Mouse (Mus musculus): ENCODE data around the gene Plekhm2. TPM values are rescaled to one million over a fixed set of nuclear protein-coding genes. Genes with fewer than 3 reads are reported as not detected.

Gene Plekhm2
- polyA plus RNA-seq, 1 experiment from 2014 or later = 9.7 TPM

GRCm38 (mm10) chr4:141617299-141617698, 47.4 kb downstream of the Plekhm2 start:
- ATAC-seq (replicated peaks) = 0 out of 2 replicates have a peak, but pooled peaks have one; percentile 38
- Histone ChIP-seq H3K9ac (no peak overlapping the region), H3K36me3 (replicated peaks) (no peaks in the 10 kb centered on the region), H3K4me2 (peak overlapping the region; percentile 35), H3K9me3 (no peaks in the 10 kb centered on the region), H3K4me1 (peaks cover 12% of the 10 kb centered on the region), H3K4me3 (peak overlapping the region; percentile 16; the same call in 1 of the 2 replicates), H3K27ac (no peak overlapping the region), H3K27me3 (replicated peaks) (0 out of 2 replicates have a peak, but pooled peaks cover 8% of the 10 kb centered on the region)
- WGBS = 5% methylated on average over 20 of the region's 20 CpGs

GRCm38 (mm10) chr4:141616811-141617210, 47.9 kb downstream of the Plekhm2 start:
- no peaks in the 10 kb centered on the region for H3K36me3 ChIP-seq (replicated peaks)
- 0 out of 2 replicates have a peak, but pooled peaks cover 8% of the 10 kb centered on the region for H3K27me3 ChIP-seq (replicated peaks)
- H3K4me2 ChIP-seq = no peak overlapping the region
- no peak overlapping the region for H3K9ac ChIP-seq
- 72% methylated on average over 6 of the region's 6 CpGs for WGBS
- no peak for ATAC-seq (replicated peaks)
- H3K9me3 ChIP-seq = no peaks in the 10 kb centered on the region
- no peak overlapping the region for H3K4me3 ChIP-seq
- H3K4me1 ChIP-seq = peaks cover 12% of the 10 kb centered on the region
- H3K27ac ChIP-seq = no peak overlapping the region

- H3K4me2 ChIP-seq = no peak overlapping the region
- H3K4me1 ChIP-seq = peaks cover 12% of the 10 kb centered on the region
- no peaks in the 10 kb centered on the region for H3K9me3 ChIP-seq
- 82% methylated on average over 10 of the region's 14 CpGs for WGBS
- no peak for ATAC-seq (replicated peaks)
- 0 out of 2 replicates have a peak, but pooled peaks cover 8% of the 10 kb centered on the region for H3K27me3 ChIP-seq (replicated peaks)
- H3K36me3 ChIP-seq (replicated peaks) = no peaks in the 10 kb centered on the region
- H3K27ac ChIP-seq = no peak overlapping the region
- no peak overlapping the region for H3K4me3 ChIP-seq
- no peak overlapping the region for H3K9ac ChIP-seq
Observed at GRCm38 (mm10) chr4:141614946-141615345, 49.8 kb downstream of the Plekhm2 start.

DNA sequence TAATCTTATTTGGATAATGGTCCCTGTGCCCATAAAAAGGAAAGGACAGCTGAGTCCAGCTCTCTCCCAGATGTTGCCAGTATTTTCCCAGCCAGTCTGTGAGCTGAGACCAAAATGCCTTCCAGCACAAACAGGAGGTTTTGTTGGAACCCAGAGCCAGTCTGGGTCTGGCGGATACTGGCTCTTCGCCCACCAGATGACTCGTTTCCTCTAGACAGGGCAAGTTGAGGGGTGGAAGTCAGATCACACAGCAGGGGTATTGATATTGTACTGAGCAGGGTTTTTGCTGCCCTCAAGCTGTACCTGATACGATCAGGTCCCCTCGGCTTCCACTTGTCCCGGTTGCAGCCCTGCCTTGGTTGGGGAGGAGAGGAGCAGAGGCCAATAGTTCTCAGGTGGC, 55.2 kb downstream of the Plekhm2 start:
- no peaks in the 10 kb centered on the region for H3K9me3 ChIP-seq
- no peaks in the 10 kb centered on the region for H3K36me3 ChIP-seq (replicated peaks)
- no peaks in the 10 kb centered on the region for H3K27me3 ChIP-seq (replicated peaks)
- no peak overlapping the region for H3K27ac ChIP-seq
- no peak overlapping the region for H3K9ac ChIP-seq
- no peaks in the 10 kb centered on the region for H3K4me1 ChIP-seq
- H3K4me2 ChIP-seq = no peak overlapping the region
- no peak overlapping the region for H3K4me3 ChIP-seq
- WGBS = 81% methylated on average over 6 of the region's 6 CpGs
- no peak for ATAC-seq (replicated peaks)

DNA sequence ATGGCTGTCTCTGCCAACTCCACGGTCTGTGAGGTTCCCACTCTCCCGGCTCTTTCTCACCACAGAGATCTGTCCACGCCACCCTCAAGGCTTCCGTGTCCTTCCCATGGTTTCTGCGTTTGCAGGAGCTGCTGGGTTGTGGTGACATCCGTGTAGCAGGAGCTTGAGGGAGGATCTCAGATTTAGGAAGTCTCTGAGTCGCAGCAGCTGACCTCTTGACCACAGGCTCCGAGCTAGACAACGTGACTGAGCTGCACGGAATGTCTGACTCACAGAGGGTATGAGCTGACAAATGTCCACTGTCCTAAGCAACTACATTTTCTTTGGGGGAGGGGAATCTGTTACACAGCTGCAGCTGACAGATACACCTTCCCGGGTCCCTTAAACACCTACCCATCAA, 58.8 kb downstream of the Plekhm2 start, which contains the start of gene Fblim1:
Fblim1 (minus strand) TSS at position 236 of the 400 bp plus-strand sequence.
- Histone ChIP-seq H3K4me3 (no peak within 1 kb of the TSS), H3K36me3 (replicated peaks) (no peaks in the 10 kb centered on the region), H3K9me3 (no peaks in the 10 kb centered on the region), H3K4me2 (no peak within 1 kb of the TSS), H3K27me3 (replicated peaks) (no peaks in the 10 kb centered on the region), H3K4me1 (no peaks in the 10 kb centered on the region), H3K9ac (no peak within 1 kb of the TSS), H3K27ac (no peak within 1 kb of the TSS)
- 90% methylated on average over 11 of the region's 11 CpGs for WGBS
- ATAC-seq (replicated peaks) = no peak

DNA sequence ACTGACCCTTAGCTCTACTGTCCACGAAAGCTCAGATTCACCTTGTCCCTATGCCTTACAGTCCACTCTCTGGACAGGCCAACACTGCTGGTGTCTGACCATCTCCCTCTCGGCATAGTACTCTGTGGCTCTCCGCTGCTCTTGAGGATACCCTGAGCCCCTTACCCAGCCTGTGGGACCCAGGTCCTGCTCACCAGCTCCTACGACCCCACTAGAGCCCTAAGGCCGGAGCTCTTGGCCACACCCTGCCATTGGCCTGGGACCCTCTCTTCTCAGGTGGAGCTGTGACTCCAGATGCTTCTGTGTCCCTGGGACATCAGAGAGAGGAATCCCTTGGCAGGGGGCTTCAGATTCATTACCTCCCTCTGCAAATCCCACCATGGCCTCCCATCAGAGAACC, 59.3 kb downstream of the Plekhm2 start:
- WGBS = 94% methylated on average over 5 of the region's 5 CpGs
- H3K9ac ChIP-seq = no peak overlapping the region
- ATAC-seq (replicated peaks) = no peak

GRCm38 (mm10) chr4:141604493-141604892, 60.2 kb downstream of the Plekhm2 start:
- ATAC-seq (replicated peaks) = no peak
- Histone ChIP-seq H3K27me3 (replicated peaks) (no peaks in the 10 kb centered on the region), H3K9ac (no peak overlapping the region), H3K4me1 (peaks cover under 1% of the 10 kb centered on the region; the same call in 1 of the 2 replicates), H3K4me2 (no peak overlapping the region), H3K9me3 (no peaks in the 10 kb centered on the region), H3K36me3 (replicated peaks) (no peaks in the 10 kb centered on the region), H3K27ac (no peak overlapping the region), H3K4me3 (no peak overlapping the region)
- 68% methylated on average over 8 of the region's 8 CpGs for WGBS

More for the DNA sequence above, 59.3 kb downstream of the Plekhm2 start:
- no peaks in the 10 kb centered on the region for H3K9me3 ChIP-seq
- H3K27me3 ChIP-seq (replicated peaks) = no peaks in the 10 kb centered on the region
- H3K27ac ChIP-seq = no peak overlapping the region
- H3K4me2 ChIP-seq = no peak overlapping the region
- no peaks in the 10 kb centered on the region for H3K4me1 ChIP-seq
- no peak overlapping the region for H3K4me3 ChIP-seq
- H3K36me3 ChIP-seq (replicated peaks) = no peaks in the 10 kb centered on the region

DNA sequence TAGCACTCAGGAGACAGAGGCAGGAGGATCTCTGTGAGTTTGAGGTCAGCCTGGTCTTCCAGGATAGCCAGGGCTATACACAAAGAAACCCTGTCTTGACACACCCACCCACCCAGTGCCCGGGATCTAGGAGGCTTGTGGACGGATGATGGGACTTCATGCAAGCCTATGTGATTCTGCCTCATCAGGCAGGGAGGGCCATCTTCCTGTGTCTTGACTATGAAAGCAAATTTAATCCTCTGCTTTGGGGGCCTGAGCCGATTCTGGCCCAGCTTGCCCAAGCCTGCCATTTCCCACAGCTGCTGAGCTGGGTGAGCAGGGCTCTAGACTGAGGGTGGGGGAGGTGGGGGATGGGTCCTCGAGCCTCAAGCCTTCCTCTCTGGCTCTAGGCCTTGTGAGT, 60.8 kb downstream of the Plekhm2 start:
- Histone ChIP-seq H3K9ac (no peak overlapping the region), H3K27me3 (replicated peaks) (no peaks in the 10 kb centered on the region), H3K27ac (no peak overlapping the region), H3K4me3 (no peak overlapping the region), H3K9me3 (no peaks in the 10 kb centered on the region), H3K4me1 (peaks cover 6% of the 10 kb centered on the region), H3K4me2 (no peak overlapping the region), H3K36me3 (replicated peaks) (no peaks in the 10 kb centered on the region)
- ATAC-seq (replicated peaks) = no peak
- WGBS = 70% methylated on average over 4 of the region's 4 CpGs

GRCm38 (mm10) chr4:141602523-141603223, 62.0 kb downstream of the Plekhm2 start:
- Histone ChIP-seq H3K36me3 (replicated peaks) (no peaks in the 10 kb centered on the region), H3K9me3 (no peaks in the 10 kb centered on the region), H3K27me3 (replicated peaks) (no peaks in the 10 kb centered on the region), H3K27ac (no peak overlapping the region), H3K4me2 (no peak overlapping the region), H3K4me1 (peaks cover 18% of the 10 kb centered on the region), H3K4me3 (no peak overlapping the region), H3K9ac (no peak overlapping the region)
- 93% methylated on average over 11 of the region's 11 CpGs for WGBS
- no peak for ATAC-seq (replicated peaks)

- no peaks in the 10 kb centered on the region for H3K27me3 ChIP-seq (replicated peaks)
- H3K9ac ChIP-seq = no peak overlapping the region
- H3K36me3 ChIP-seq (replicated peaks) = no peaks in the 10 kb centered on the region
- peaks cover 18% of the 10 kb centered on the region for H3K4me1 ChIP-seq
- 65% methylated on average over 12 of the region's 12 CpGs for WGBS
- H3K4me3 ChIP-seq = no peak overlapping the region
- no peak for ATAC-seq (replicated peaks)
- H3K4me2 ChIP-seq = no peak overlapping the region
- no peak overlapping the region for H3K27ac ChIP-seq
- no peaks in the 10 kb centered on the region for H3K9me3 ChIP-seq
Observed at GRCm38 (mm10) chr4:141601148-141601862, 63.4 kb downstream of the Plekhm2 start.

DNA sequence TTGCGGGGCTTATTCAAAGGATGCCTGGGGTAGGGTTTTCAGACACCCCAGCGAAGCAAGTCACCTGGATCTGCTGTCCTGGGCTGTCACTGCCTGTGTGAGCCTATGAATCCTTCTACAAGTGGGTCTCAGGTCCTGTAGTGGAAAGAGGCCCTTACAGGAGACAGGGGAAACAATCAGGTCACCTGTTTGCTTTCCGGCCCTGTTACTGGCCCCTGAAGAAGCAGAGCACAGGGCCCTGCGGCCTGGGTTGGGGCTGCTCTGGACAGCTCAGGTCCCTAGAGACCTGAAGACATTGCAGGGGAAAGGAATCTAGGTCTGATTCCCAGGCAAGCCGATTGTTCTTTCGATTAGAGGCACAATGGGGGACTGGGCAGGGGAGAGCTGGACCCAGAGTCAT, 64.3 kb downstream of the Plekhm2 start:
- peak overlapping the region; percentile 63 for H3K4me3 ChIP-seq
- no peaks in the 10 kb centered on the region for H3K36me3 ChIP-seq (replicated peaks)
- no peak overlapping the region for H3K27ac ChIP-seq
- H3K4me2 ChIP-seq = peak overlapping the region; percentile 91
- H3K9ac ChIP-seq = no peak overlapping the region
- peak; percentile 32; the same call in 1 of the 2 replicates for ATAC-seq (replicated peaks)
- 19% methylated on average over 6 of the region's 6 CpGs for WGBS
- peaks cover 18% of the 10 kb centered on the region for H3K4me1 ChIP-seq
- H3K9me3 ChIP-seq = no peaks in the 10 kb centered on the region
- no peaks in the 10 kb centered on the region for H3K27me3 ChIP-seq (replicated peaks)

DNA sequence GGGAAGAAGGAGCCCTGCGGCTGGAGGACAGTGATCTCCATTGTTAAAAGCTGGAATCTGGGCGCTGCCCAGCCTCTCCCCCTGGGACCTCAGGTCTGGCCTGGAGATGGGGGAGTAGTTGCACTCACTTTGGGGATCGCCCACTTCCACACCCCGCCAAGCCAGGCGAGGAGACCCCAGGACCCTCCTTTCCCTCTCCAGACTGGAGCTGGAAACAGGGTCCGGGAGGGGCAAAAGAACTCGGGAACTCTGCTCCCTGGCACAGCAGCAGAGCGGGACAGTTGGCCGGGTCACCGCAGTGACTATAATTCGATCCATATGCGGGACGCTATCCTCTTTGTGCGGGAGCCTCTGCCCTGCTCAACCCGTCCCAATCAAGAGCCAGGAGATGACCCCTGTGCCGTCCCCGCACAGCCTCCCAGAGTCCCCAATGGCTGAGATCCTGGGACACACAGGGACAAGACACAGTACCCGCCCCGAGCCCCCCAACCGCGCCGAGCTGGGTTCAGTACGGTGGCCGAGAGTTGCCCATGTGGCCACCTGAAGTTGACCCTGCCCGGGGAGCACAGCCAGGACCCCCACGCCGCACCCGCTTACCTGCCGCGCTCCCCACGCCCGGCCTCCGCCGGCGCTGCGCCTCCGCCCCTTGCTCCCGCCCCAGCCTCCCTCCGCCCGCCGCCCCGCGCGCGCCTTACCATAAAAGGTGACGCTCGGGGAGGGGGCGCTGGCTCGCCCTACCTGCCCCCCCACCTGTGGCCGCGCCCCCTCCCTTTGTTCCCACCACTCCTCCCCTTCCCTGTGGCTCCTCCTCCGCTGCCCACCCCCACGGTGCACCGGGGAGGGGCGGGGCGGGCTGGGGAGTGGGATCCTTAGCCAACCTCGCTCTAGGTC, 65.2 kb downstream of the Plekhm2 start:
- H3K27ac ChIP-seq = 0 out of 2 replicates have a peak overlapping the region, but pooled peaks have one; percentile 29
- 0 out of 2 replicates have a peak, but pooled peaks cover under 1% of the 10 kb centered on the region for H3K36me3 ChIP-seq (replicated peaks)
- H3K4me1 ChIP-seq = peaks cover 18% of the 10 kb centered on the region
- H3K9me3 ChIP-seq = no peaks in the 10 kb centered on the region
- H3K4me2 ChIP-seq = peak overlapping the region; percentile 91
- under 1% methylated on average over 54 of the region's 57 CpGs for WGBS
- H3K4me3 ChIP-seq = peak overlapping the region; percentile 63
- peak overlapping the region; percentile 66 for H3K9ac ChIP-seq
- no peaks in the 10 kb centered on the region for H3K27me3 ChIP-seq (replicated peaks)
- ATAC-seq (replicated peaks) = peak; percentile 38

Measured in midbrain, embryonic 15.5 days (tissue).